Mouse (Mus musculus): ENCODE results near the gene Ephb1. TPM values are rescaled to one million over a fixed set of nuclear protein-coding genes. Genes with fewer than 3 reads are reported as not detected.

Gene Ephb1
- total and polyA plus RNA-seq, 3 experiments, result not detected

GRCm38 (mm10) chr9:102002186-102002585 lies 352.3 kb downstream of the Ephb1 start:
- dilution Hi-C loops (cut with MboI; ENCODE audit: extremely low pct_ligation_motif_present, extremely low pct_unique_long_range_greater_than_20kb, low sequenced_read_pairs), result no loop called here
- Histone ChIP-seq H3K27me3 (replicated peaks) (no peaks in the 10 kb centered on the region), H3K36me3 (replicated peaks in 1 of 2; ENCODE audit: control insufficient read depth in 1 of 2, insufficient read depth in 1 of 2, low read length in 1 of 2) (no peaks in the 10 kb centered on the region), H3K4me3 (replicated peaks in 1 of 3; ENCODE audit: low read depth in 2 of 3, low read length in 2 of 3, poor library complexity in 1 of 3) (no peak overlapping the region), H3K27ac (ENCODE audit: insufficient read depth, low read depth) (no peak overlapping the region), H3K9me3 (replicated peaks; ENCODE audit: low read length) (peaks cover 86% of the 10 kb centered on the region), H3K9ac (ENCODE audit: insufficient read depth, low read depth) (no peak overlapping the region), H3K79me2 (replicated peaks; ENCODE audit: control insufficient read depth, extremely low read depth, insufficient read depth, poor library complexity, severe bottlenecking) (no peaks in the 10 kb centered on the region), H3K4me2 (ENCODE audit: insufficient read depth, low read depth, poor library complexity, severe bottlenecking) (no peak overlapping the region), H3K4me1 (ENCODE audit: control insufficient read depth in 1 of 2, insufficient read depth in 2 of 2) (no peaks in the 10 kb centered on the region)
- TF ChIP-seq TCF12 (IDR thresholded peaks at IDR 0.05; ENCODE audit: low read depth, low read length), result no peak
- no peak for TF ChIP-seq RAD21 (IDR thresholded peaks at IDR 0.05; ENCODE audit: low read depth, low read length)
- TF ChIP-seq E2F4 (IDR thresholded peaks at IDR 0.05; ENCODE audit: insufficient replicate concordance, low read depth, low read length), result no peak
- TF ChIP-seq SMC3 (IDR thresholded peaks at IDR 0.05; ENCODE audit: low read depth, low read length), result no peak
- no peak for TF ChIP-seq USF2 (conservative IDR thresholded peaks at IDR 0.05; ENCODE audit: low read depth, low read length)
- TF ChIP-seq POLR2A (IDR thresholded peaks at IDR 0.05; ENCODE audit: low read depth, low read length), result no peak
- TF ChIP-seq SIN3A (IDR thresholded peaks at IDR 0.05; ENCODE audit: low read length), result no peak
- TF ChIP-seq PAX5 (IDR thresholded peaks at IDR 0.05; ENCODE audit: low read length), result no peak
- no peak for TF ChIP-seq MAX (IDR thresholded peaks at IDR 0.05; ENCODE audit: low read length)
- no peak for TF ChIP-seq MAZ (IDR thresholded peaks at IDR 0.05; ENCODE audit: low read depth, low read length)
- in situ Hi-C loops (cut with MboI; ENCODE audit: low pct_ligation_motif_present, low pct_unique_long_range_greater_than_20kb, low sequenced_read_pairs), result no loop called here
- DNase-seq (ENCODE audit: extremely low read depth), result no peak

DNA sequence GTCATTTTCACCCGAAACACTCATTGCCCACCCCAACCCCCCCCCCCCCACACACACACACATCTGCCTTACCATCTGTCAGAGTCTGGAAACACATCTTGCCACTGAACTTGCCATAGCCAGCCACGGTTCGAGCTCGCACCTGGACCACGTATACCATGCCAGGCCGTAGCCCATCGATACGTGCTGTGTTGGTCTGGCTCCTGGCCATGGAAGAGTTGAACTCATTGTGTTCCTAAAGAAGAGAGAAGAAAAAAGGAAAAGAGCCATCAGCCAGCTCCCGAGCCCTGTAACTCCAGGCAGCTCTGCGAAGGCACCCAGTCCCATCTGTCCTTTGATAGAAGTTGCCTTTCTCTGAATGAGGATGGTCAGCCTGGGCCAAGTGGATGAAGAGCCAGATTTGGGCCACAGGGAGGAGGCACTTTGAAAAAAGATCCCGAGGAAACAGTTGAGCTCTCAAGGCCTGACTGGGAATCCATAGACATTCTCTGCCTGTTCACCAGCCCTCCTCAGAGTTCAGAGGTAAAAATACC lies 352.8 kb downstream of the Ephb1 start:
- no peak overlapping the region for H3K9ac ChIP-seq (ENCODE audit: insufficient read depth, low read depth)
- no peak for TF ChIP-seq TBP (conservative IDR thresholded peaks at IDR 0.05; ENCODE audit: low read depth, low read length)
- TF ChIP-seq HCFC1 (IDR thresholded peaks at IDR 0.05; ENCODE audit: low read depth, low read length), result no peak
- no peak for TF ChIP-seq POLR2AphosphoS2 (IDR thresholded peaks at IDR 0.05; ENCODE audit: low read depth, low read length)
- TF ChIP-seq UBTF (IDR thresholded peaks at IDR 0.05; ENCODE audit: low read depth, low read length), result no peak
- TF ChIP-seq SIN3A (IDR thresholded peaks at IDR 0.05; ENCODE audit: low read length), result no peak
- no peak for TF ChIP-seq CTCF (conservative IDR thresholded peaks at IDR 0.05 in 1 of 2, IDR thresholded peaks at IDR 0.05 in 1 of 2; ENCODE audit: low read depth in 2 of 2, low read length in 2 of 2)
- no peaks in the 10 kb centered on the region for H3K4me1 ChIP-seq (ENCODE audit: control insufficient read depth in 1 of 2, insufficient read depth in 2 of 2)
- no peak overlapping the region for H3K27ac ChIP-seq (ENCODE audit: insufficient read depth, low read depth)
- H3K79me2 ChIP-seq (replicated peaks; ENCODE audit: control insufficient read depth, extremely low read depth, insufficient read depth, poor library complexity, severe bottlenecking), result no peaks in the 10 kb centered on the region
- H3K27me3 ChIP-seq (replicated peaks), result no peaks in the 10 kb centered on the region
- H3K4me2 ChIP-seq (ENCODE audit: insufficient read depth, low read depth, poor library complexity, severe bottlenecking), result no peak overlapping the region
- H3K4me3 ChIP-seq (replicated peaks in 1 of 3; ENCODE audit: low read depth in 2 of 3, low read length in 2 of 3, poor library complexity in 1 of 3), result no peak overlapping the region
- H3K9me3 ChIP-seq (replicated peaks; ENCODE audit: low read length), result peaks cover 87% of the 10 kb centered on the region
- dilution Hi-C loops (cut with MboI; ENCODE audit: extremely low pct_ligation_motif_present, extremely low pct_unique_long_range_greater_than_20kb, low sequenced_read_pairs) (no loop called here), in situ Hi-C loops (cut with MboI; ENCODE audit: low pct_ligation_motif_present, low pct_unique_long_range_greater_than_20kb, low sequenced_read_pairs) (no loop called here)
- no peaks in the 10 kb centered on the region for H3K36me3 ChIP-seq (replicated peaks in 1 of 2; ENCODE audit: control insufficient read depth in 1 of 2, insufficient read depth in 1 of 2, low read length in 1 of 2)
- DNase-seq (ENCODE audit: extremely low read depth), result no peak

- dilution Hi-C loops (cut with MboI; ENCODE audit: extremely low pct_ligation_motif_present, extremely low pct_unique_long_range_greater_than_20kb, low sequenced_read_pairs) (no loop called here), in situ Hi-C loops (cut with MboI; ENCODE audit: low pct_ligation_motif_present, low pct_unique_long_range_greater_than_20kb, low sequenced_read_pairs) (no loop called here)
- no peaks in the 10 kb centered on the region for H3K79me2 ChIP-seq (replicated peaks; ENCODE audit: control insufficient read depth, extremely low read depth, insufficient read depth, poor library complexity, severe bottlenecking)
Observed at GRCm38 (mm10) chr9:101999690-102000089, 354.8 kb downstream of the Ephb1 start.

More at GRCm38 (mm10) chr9:101999690-102000089, 354.8 kb downstream of the Ephb1 start:
- Histone ChIP-seq H3K4me1 (ENCODE audit: control insufficient read depth in 1 of 2, insufficient read depth in 2 of 2) (no peaks in the 10 kb centered on the region), H3K4me2 (ENCODE audit: insufficient read depth, low read depth, poor library complexity, severe bottlenecking) (no peak overlapping the region), H3K36me3 (replicated peaks in 1 of 2; ENCODE audit: control insufficient read depth in 1 of 2, insufficient read depth in 1 of 2, low read length in 1 of 2) (no peaks in the 10 kb centered on the region), H3K4me3 (replicated peaks in 1 of 3; ENCODE audit: low read depth in 2 of 3, low read length in 2 of 3, poor library complexity in 1 of 3) (no peak overlapping the region), H3K27ac (ENCODE audit: insufficient read depth, low read depth) (no peak overlapping the region), H3K27me3 (replicated peaks) (no peaks in the 10 kb centered on the region), H3K9ac (ENCODE audit: insufficient read depth, low read depth) (no peak overlapping the region), H3K9me3 (replicated peaks; ENCODE audit: low read length) (peaks cover 91% of the 10 kb centered on the region)
- no peak for TF ChIP-seq POLR2AphosphoS2 (IDR thresholded peaks at IDR 0.05; ENCODE audit: low read depth, low read length)
- no peak for TF ChIP-seq USF2 (conservative IDR thresholded peaks at IDR 0.05; ENCODE audit: low read depth, low read length)
- no peak for TF ChIP-seq NRF1 (IDR thresholded peaks at IDR 0.05; ENCODE audit: low read depth, low read length)
- no peak for TF ChIP-seq KAT2A (IDR thresholded peaks at IDR 0.05; ENCODE audit: insufficient replicate concordance, low read length)
- no peak for TF ChIP-seq MAFK (IDR thresholded peaks at IDR 0.05; ENCODE audit: insufficient replicate concordance, low read length)
- TF ChIP-seq MAZ (IDR thresholded peaks at IDR 0.05; ENCODE audit: low read depth, low read length), result no peak
- TF ChIP-seq CTCF (conservative IDR thresholded peaks at IDR 0.05 in 1 of 2, IDR thresholded peaks at IDR 0.05 in 1 of 2; ENCODE audit: low read depth in 2 of 2, low read length in 2 of 2), result no peak
- TF ChIP-seq POLR2A (IDR thresholded peaks at IDR 0.05; ENCODE audit: low read depth, low read length), result no peak
- TF ChIP-seq ZMIZ1 (IDR thresholded peaks at IDR 0.05; ENCODE audit: low read depth, low read length), result no peak
- TF ChIP-seq GABPA (IDR thresholded peaks at IDR 0.05; ENCODE audit: insufficient replicate concordance, low read depth, low read length), result no peak
- TF ChIP-seq JUND (conservative IDR thresholded peaks at IDR 0.05; ENCODE audit: low read depth, low read length), result no peak
- TF ChIP-seq TCF12 (IDR thresholded peaks at IDR 0.05; ENCODE audit: low read depth, low read length), result no peak
- no peak for TF ChIP-seq ETS1 (conservative IDR thresholded peaks at IDR 0.05; ENCODE audit: low read depth, low read length)
- no peak for TF ChIP-seq ELF1 (IDR thresholded peaks at IDR 0.05; ENCODE audit: low read depth, low read length)
- TF ChIP-seq BHLHE40 (IDR thresholded peaks at IDR 0.05; ENCODE audit: low read depth, low read length), result no peak
- TF ChIP-seq E2F4 (IDR thresholded peaks at IDR 0.05; ENCODE audit: insufficient replicate concordance, low read depth, low read length), result no peak
- no peak for TF ChIP-seq MXI1 (IDR thresholded peaks at IDR 0.05; ENCODE audit: low read depth, low read length)
- TF ChIP-seq SIN3A (IDR thresholded peaks at IDR 0.05; ENCODE audit: low read length), result no peak
- TF ChIP-seq MAX (IDR thresholded peaks at IDR 0.05; ENCODE audit: low read length), result no peak
- DNase-seq (ENCODE audit: extremely low read depth), result no peak

Measured in CH12.LX (cell line).